Mouse (Mus musculus) embryonic facial prominence, embryonic 15.5 days (tissue): Measurements from ENCODE around the gene Krt79. TPM values are rescaled to one million over a fixed set of nuclear protein-coding genes. Genes with fewer than 3 reads are reported as not detected.
A peak's percentile ranks its signal among the peaks of the same experiment; 100 is the strongest.

Experiments used
- ATAC-seq: fragments of 200-750 bp; cut with Nextera tagmentation; 2 replicates; pipeline ENCODE4 v1.8.0; 2017; ENCODE audit warnings: low read depth, moderate TSS enrichment; ENCODE audit not compliant: insufficient number of reproducible peaks, low FRiP score, low TSS enrichment
- H3K27ac ChIP-seq: fragments of 300-500 bp; sonication (generic); replicated peaks from 2 replicates; pipeline ENCODE4 v1.5.1; 2015; ENCODE audit warnings: mild to moderate bottlenecking, inconsistent platforms
- H3K27me3 ChIP-seq: fragments of 300-500 bp; sonication (generic); 2 replicates; pipeline ENCODE4 v1.6.1; 2015; ENCODE audit warnings: inconsistent platforms
- H3K36me3 ChIP-seq: fragments of 300-500 bp; sonication (generic); 2 replicates; pipeline ENCODE4 v1.6.1; 2015; ENCODE audit warnings: mild to moderate bottlenecking, inconsistent platforms
- H3K4me1 ChIP-seq: fragments of 300-500 bp; sonication (generic); 2 replicates; pipeline ENCODE4 v1.6.1; 2015; ENCODE audit warnings: inconsistent platforms
- H3K4me2 ChIP-seq: fragments of 300-500 bp; sonication (generic); replicated peaks from 2 replicates; pipeline ENCODE4 v1.6.1; 2015; ENCODE audit warnings: mild to moderate bottlenecking, inconsistent platforms
- H3K4me3 ChIP-seq: fragments of 300-500 bp; sonication (generic); replicated peaks from 2 replicates; pipeline ENCODE4 v1.5.1; 2015; ENCODE audit warnings: mild to moderate bottlenecking, inconsistent platforms
- H3K9ac ChIP-seq: fragments of 300-500 bp; sonication (generic); 2 replicates; pipeline ENCODE4 v1.6.1; 2015; ENCODE audit warnings: inconsistent platforms
- H3K9me3 ChIP-seq: fragments of 300-500 bp; sonication (generic); replicated peaks from 2 replicates; pipeline ENCODE4 v1.6.1; 2016; ENCODE audit warnings: inconsistent platforms
- WGBS: fragments of 180-500 bp; shearing (Covaris S2); methylation state at CpG from one replicate; pipeline ENCODE4 v1.1.7; 2015; 5-methylcytosine and 5-hydroxymethylcytosine counted together
- polyA plus RNA-seq: library from polyadenylated mRNA; unstranded; fragments of >200 nt; fragmentation: Nextera tagmentation; extraction: Ambion mirVana; gene quantifications from 2 replicates; pipeline ENCODE4 v1.2.1, GENCODE M21; 2015

Krt79 gene
- polyA plus RNA-seq, 1 experiment from 2014 or later = 70.6 TPM

- peaks cover 21% of the 10 kb centered on the region for H3K4me1 ChIP-seq
- 8% methylated on average over 17 of the region's 17 CpGs for WGBS
- H3K4me3 ChIP-seq = peak overlapping the region; percentile 16
- ATAC-seq = no peak
- H3K4me2 ChIP-seq = peak overlapping the region; percentile 41
- no peak overlapping the region for H3K9ac ChIP-seq
- no peaks in the 10 kb centered on the region for H3K9me3 ChIP-seq
- peaks cover 17% of the 10 kb centered on the region for H3K27me3 ChIP-seq
- H3K27ac ChIP-seq = no peak overlapping the region
- no peaks in the 10 kb centered on the region for H3K36me3 ChIP-seq
Observed at GRCm38 (mm10) chr15:101929666-101930065, 10.5 kb downstream of the Krt79 start.

DNA sequence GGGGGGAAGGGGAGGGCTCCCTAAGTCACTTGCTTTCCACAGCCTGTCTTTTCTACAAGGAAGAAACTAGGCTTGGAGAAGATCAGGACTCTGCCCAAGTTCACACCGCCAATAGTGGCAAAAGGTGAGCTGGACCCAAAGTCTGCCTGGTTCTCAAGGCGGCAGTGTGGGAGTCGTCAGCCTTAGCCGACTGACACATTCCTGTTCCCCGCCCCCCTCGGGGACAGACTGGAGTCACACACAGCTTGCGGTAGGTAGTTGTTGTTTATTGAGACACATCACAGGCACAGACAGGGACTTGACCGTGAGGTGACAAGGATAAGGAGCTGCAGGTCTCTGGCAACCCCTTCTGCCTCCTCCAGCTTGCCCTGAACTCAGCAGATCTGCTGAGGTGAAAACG lies 11.0 kb downstream of the Krt79 start:
- Histone ChIP-seq H3K9ac (no peak overlapping the region), H3K27me3 (peaks cover 17% of the 10 kb centered on the region), H3K27ac (no peak overlapping the region), H3K36me3 (no peaks in the 10 kb centered on the region), H3K9me3 (no peaks in the 10 kb centered on the region), H3K4me1 (peaks cover 21% of the 10 kb centered on the region), H3K4me3 (no peak overlapping the region), H3K4me2 (no peak overlapping the region)
- no peak for ATAC-seq
- 25% methylated on average over 9 of the region's 9 CpGs for WGBS

DNA sequence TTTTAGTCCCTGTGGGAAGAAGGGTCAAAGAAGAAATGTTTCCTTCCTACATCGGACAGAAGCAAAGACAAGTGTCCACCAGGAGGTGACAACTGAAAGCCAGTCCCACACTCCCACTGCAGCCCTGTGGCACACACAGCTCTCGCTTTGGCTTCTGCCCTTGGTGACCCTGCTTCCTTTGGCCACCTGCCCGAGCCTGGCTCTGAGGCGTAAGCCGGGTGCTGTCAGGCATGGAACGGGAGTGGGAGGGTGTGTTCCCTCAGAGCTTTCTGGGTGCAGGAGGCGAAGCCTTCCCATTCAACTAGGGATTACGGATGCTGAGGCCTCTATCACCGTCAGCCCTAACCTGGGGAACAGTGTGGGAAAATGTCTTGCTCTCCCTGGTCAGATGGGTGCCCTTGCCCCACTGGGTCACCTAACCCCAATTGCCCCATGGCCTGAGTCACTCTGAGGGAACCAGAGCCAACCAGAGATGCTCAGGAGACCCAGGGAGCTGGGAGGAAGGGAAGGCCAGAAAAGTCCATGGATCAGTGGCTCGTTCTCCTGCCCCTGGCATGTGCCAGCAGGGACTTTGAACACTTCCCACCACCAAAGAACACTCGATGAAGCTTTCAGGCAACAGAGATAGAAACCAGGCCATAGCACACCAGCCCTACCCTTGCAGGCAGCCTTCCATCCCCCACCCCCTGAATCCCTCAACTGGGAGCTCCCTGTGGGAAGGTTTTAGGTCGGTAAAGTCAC lies 12.6 kb downstream of the Krt79 start:
- Histone ChIP-seq H3K9me3 (no peaks in the 10 kb centered on the region), H3K9ac (no peak overlapping the region), H3K27me3 (peaks cover 17% of the 10 kb centered on the region), H3K4me1 (peaks cover 18% of the 10 kb centered on the region), H3K4me3 (no peak overlapping the region), H3K4me2 (no peak overlapping the region), H3K36me3 (no peaks in the 10 kb centered on the region), H3K27ac (no peak overlapping the region)
- WGBS = 65% methylated on average over 12 of the region's 12 CpGs
- ATAC-seq = no peak

DNA sequence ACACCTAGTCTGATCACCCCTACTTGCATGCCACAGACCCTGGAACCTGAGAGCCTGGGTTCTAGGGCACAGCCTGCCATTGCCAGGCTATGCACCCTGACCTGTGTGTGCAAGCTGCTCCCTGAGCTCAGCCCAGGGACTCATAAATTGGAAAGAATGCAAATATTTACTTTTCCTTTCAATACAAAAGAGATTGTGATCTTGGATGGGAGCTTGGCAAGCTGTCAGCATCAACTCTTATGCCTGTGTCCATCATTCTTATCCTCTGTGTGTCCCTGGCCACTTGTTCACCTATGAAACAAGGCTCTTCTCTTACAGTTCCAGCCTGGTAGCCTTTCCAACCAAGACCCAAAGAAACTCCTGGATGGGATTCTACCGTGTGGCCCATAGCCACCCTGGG lies 15.1 kb downstream of the Krt79 start:
- Histone ChIP-seq H3K4me1 (peaks cover 11% of the 10 kb centered on the region), H3K27ac (no peak overlapping the region), H3K36me3 (no peaks in the 10 kb centered on the region), H3K4me2 (no peak overlapping the region), H3K9ac (no peak overlapping the region), H3K4me3 (no peak overlapping the region), H3K27me3 (peaks cover 5% of the 10 kb centered on the region; the same call in 1 of the 2 replicates), H3K9me3 (no peaks in the 10 kb centered on the region)
- WGBS = 64% methylated on average over 1 of the region's 1 CpGs
- no peak for ATAC-seq

DNA sequence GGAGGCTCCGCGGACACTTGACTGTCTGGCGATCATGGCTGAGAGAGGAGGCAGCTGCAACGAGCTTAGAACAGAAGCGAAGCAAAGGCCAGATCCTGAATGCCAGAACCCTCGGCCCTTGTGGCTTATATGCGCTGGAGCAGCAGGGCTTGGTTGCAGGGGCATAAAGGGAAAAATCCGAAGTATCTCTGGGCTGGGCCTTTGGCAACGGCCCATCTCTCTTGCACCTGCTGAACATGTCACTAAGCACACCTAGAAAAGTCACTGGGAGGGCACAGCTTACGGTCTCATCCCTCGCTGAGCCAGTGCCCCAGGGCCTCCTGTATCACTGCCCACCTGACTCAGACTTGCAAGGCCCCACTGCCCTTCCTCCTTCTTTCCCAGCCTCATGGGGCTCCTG lies 15.5 kb downstream of the Krt79 start, which contains the start of gene Krt4:
Gene Krt4 (minus strand): TSS at position 101 of the 400 bp plus-strand sequence.
- WGBS = 70% methylated on average over 11 of the region's 11 CpGs

GRCm38 (mm10) chr15:101922296-101922695 lies 17.8 kb downstream of the Krt79 start:
- WGBS = 88% methylated on average over 2 of the region's 2 CpGs
- no peak for ATAC-seq
- H3K9ac ChIP-seq = no peak overlapping the region
- no peaks in the 10 kb centered on the region for H3K9me3 ChIP-seq
- H3K27ac ChIP-seq = no peak overlapping the region
- no peaks in the 10 kb centered on the region for H3K27me3 ChIP-seq
- no peak overlapping the region for H3K4me3 ChIP-seq
- H3K36me3 ChIP-seq = no peaks in the 10 kb centered on the region
- no peak overlapping the region for H3K4me2 ChIP-seq
- H3K4me1 ChIP-seq = no peaks in the 10 kb centered on the region

More for the DNA sequence above, 15.5 kb downstream of the Krt79 start, which contains the start of gene Krt4:
- H3K9ac ChIP-seq = no peak within 1 kb of the TSS
- no peaks in the 10 kb centered on the region for H3K36me3 ChIP-seq
- no peaks in the 10 kb centered on the region for H3K9me3 ChIP-seq
- no peak for ATAC-seq
- no peak within 1 kb of the TSS for H3K4me3 ChIP-seq
- H3K4me2 ChIP-seq = no peak within 1 kb of the TSS
- peaks cover 7% of the 10 kb centered on the region for H3K4me1 ChIP-seq
- H3K27me3 ChIP-seq = peaks cover 1% of the 10 kb centered on the region; the same call in 1 of the 2 replicates
- no peak within 1 kb of the TSS for H3K27ac ChIP-seq

- H3K4me1 ChIP-seq = no peaks in the 10 kb centered on the region
- H3K27me3 ChIP-seq = no peaks in the 10 kb centered on the region
- no peak overlapping the region for H3K4me3 ChIP-seq
- no peaks in the 10 kb centered on the region for H3K36me3 ChIP-seq
- WGBS = 68% methylated on average over 2 of the region's 2 CpGs
- no peaks in the 10 kb centered on the region for H3K9me3 ChIP-seq
- H3K4me2 ChIP-seq = no peak overlapping the region
- ATAC-seq = no peak
- no peak overlapping the region for H3K9ac ChIP-seq
- no peak overlapping the region for H3K27ac ChIP-seq
Observed at GRCm38 (mm10) chr15:101916072-101916471, 24.1 kb downstream of the Krt79 start.

DNA sequence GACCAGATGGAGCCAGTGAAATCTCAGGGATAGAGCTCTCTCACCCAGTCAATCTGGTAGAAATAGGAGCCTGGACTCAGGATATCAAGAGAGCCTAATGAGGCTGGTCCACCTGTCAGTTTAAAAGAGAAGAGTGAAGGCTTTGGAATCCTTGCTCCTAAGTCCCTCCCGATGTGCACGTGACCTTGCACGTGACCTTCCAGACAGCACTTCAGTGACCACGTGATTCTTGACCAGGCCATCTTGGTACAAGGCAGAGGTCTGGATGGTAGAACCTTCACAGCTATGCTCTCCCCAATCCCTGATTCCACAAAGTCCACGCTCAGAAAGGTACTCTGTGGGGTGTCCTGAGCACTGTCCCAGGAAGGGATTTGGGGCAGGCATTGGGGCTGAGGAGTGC lies 35.3 kb downstream of the Krt79 start:
- H3K27me3 ChIP-seq = no peaks in the 10 kb centered on the region
- no peak overlapping the region for H3K4me3 ChIP-seq
- H3K36me3 ChIP-seq = no peaks in the 10 kb centered on the region
- no peak for ATAC-seq
- no peaks in the 10 kb centered on the region for H3K9me3 ChIP-seq
- no peak overlapping the region for H3K27ac ChIP-seq
- WGBS = 83% methylated on average over 5 of the region's 5 CpGs
- H3K9ac ChIP-seq = no peak overlapping the region
- H3K4me1 ChIP-seq = no peaks in the 10 kb centered on the region
- H3K4me2 ChIP-seq = no peak overlapping the region

- Histone ChIP-seq H3K4me3 (no peak overlapping the region), H3K27ac (no peak overlapping the region), H3K4me2 (no peak overlapping the region), H3K4me1 (no peaks in the 10 kb centered on the region), H3K9ac (no peak overlapping the region), H3K27me3 (no peaks in the 10 kb centered on the region), H3K36me3 (no peaks in the 10 kb centered on the region), H3K9me3 (no peaks in the 10 kb centered on the region)
- no peak for ATAC-seq
- 39% methylated on average over 12 of the region's 12 CpGs for WGBS
Observed at GRCm38 (mm10) chr15:101902171-101903149, 37.7 kb downstream of the Krt79 start.

GRCm38 (mm10) chr15:101895216-101895615 lies 44.9 kb downstream of the Krt79 start:
- H3K27me3 ChIP-seq = no peaks in the 10 kb centered on the region; the same call in 1 of the 2 replicates
- H3K36me3 ChIP-seq = no peaks in the 10 kb centered on the region
- H3K4me3 ChIP-seq = no peak overlapping the region
- no peaks in the 10 kb centered on the region for H3K4me1 ChIP-seq
- WGBS = 93% methylated on average over 4 of the region's 4 CpGs
- no peak overlapping the region for H3K27ac ChIP-seq
- no peak overlapping the region for H3K4me2 ChIP-seq
- H3K9ac ChIP-seq = no peak overlapping the region
- ATAC-seq = no peak
- no peaks in the 10 kb centered on the region for H3K9me3 ChIP-seq

GRCm38 (mm10) chr15:101892820-101893219 lies 47.3 kb downstream of the Krt79 start, which contains the start of gene Krt76:
Gene Krt76 (minus strand): TSS chr15:101892920.
- H3K36me3 ChIP-seq = no peaks in the 10 kb centered on the region
- H3K27ac ChIP-seq = no peak within 1 kb of the TSS
- H3K4me3 ChIP-seq = no peak within 1 kb of the TSS
- WGBS = 40% methylated on average over 4 of the region's 4 CpGs
- H3K27me3 ChIP-seq = no peaks in the 10 kb centered on the region; the same call in 1 of the 2 replicates
- H3K9ac ChIP-seq = no peak within 1 kb of the TSS
- no peaks in the 10 kb centered on the region for H3K4me1 ChIP-seq
- no peak within 1 kb of the TSS for H3K4me2 ChIP-seq
- no peaks in the 10 kb centered on the region for H3K9me3 ChIP-seq
- no peak for ATAC-seq
